Mouse (Mus musculus) midbrain, embryonic 15.5 days (tissue): ENCODE results near the gene Fbxl8. TPM values are rescaled to one million over a fixed set of nuclear protein-coding genes. Genes with fewer than 3 reads are reported as not detected.

ENCODE experiments used
- ATAC-seq: fragments of 200-750 bp; cut with Nextera tagmentation; replicated peaks from 2 replicates; pipeline ENCODE4 v1.8.0; 2017; ENCODE audit warnings: moderate TSS enrichment
- H3K27ac ChIP-seq: fragments of 300-500 bp; sonication (generic); 2 replicates; pipeline ENCODE4 v1.5.1; 2015; ENCODE audit warnings: mild to moderate bottlenecking, inconsistent platforms
- H3K27me3 ChIP-seq: fragments of 300-500 bp; sonication (generic); replicated peaks from 2 replicates; pipeline ENCODE4 v1.6.1; 2015; ENCODE audit warnings: inconsistent platforms
- H3K36me3 ChIP-seq: fragments of 300-500 bp; sonication (generic); replicated peaks from 2 replicates; pipeline ENCODE4 v1.6.1; 2015; ENCODE audit warnings: inconsistent platforms
- H3K4me1 ChIP-seq: fragments of 300-500 bp; sonication (generic); 2 replicates; pipeline ENCODE4 v1.6.1; 2015; ENCODE audit warnings: inconsistent platforms
- H3K4me2 ChIP-seq: fragments of 300-500 bp; sonication (generic); 2 replicates; pipeline ENCODE4 v1.6.1; 2015; ENCODE audit warnings: inconsistent platforms, mild to moderate bottlenecking, moderate library complexity
- H3K4me3 ChIP-seq: fragments of 300-500 bp; sonication (generic); 2 replicates; pipeline ENCODE4 v1.5.1; 2015; ENCODE audit warnings: mild to moderate bottlenecking, inconsistent platforms
- H3K9ac ChIP-seq: fragments of 300-500 bp; sonication (generic); 2 replicates; pipeline ENCODE4 v1.6.1; 2015; ENCODE audit warnings: mild to moderate bottlenecking, inconsistent platforms
- H3K9me3 ChIP-seq: fragments of 300-500 bp; sonication (generic); 2 replicates; pipeline ENCODE4 v1.6.1; 2016; ENCODE audit warnings: inconsistent platforms
- WGBS: fragments of 180-500 bp; shearing (Covaris S2); methylation state at CpG from one replicate; pipeline ENCODE4 v1.1.7; 2015; ENCODE audit warnings: mixed read lengths; 5-methylcytosine and 5-hydroxymethylcytosine counted together
- polyA plus RNA-seq: library from polyadenylated mRNA; unstranded; fragments of >200 nt; fragmentation: Nextera tagmentation; extraction: Ambion mirVana; gene quantifications from 2 replicates; pipeline ENCODE4 v1.2.1, GENCODE M21; 2015

Gene Fbxl8
- polyA plus RNA-seq, 1 experiment from 2014 or later, result 0.99 TPM

DNA sequence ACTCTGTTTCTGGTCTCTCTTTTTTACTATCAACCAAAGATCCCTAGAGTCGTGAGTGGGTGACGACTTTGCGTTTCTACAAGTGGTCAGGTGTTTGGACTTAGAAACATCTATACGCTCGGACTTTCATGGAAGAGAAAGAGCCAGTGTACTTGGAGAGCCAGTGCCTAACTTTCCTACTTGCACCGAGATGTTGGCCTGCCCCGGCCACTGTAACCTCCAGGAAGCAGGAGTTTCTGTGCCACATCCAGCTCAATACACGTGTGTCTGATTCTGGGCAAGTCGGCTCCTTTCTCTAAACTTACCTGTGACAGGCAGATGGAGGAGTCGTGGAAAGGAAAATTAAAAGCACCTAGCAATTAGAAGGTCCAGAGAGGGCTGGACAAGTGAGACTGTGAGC, 11.4 kb downstream of the Fbxl8 start, which contains the start of gene Nol3:
TSS of gene Nol3 (plus strand) at position 301 of the 400 bp plus-strand sequence.
- H3K27me3 ChIP-seq, result peaks cover 79% of the 10 kb centered on the region
- H3K4me3 ChIP-seq, result peak within 1 kb of the TSS; percentile 50
- peaks cover 4% of the 10 kb centered on the region; the same call in 1 of the 2 replicates for H3K36me3 ChIP-seq
- ATAC-seq, result peak; percentile 10
- peak within 1 kb of the TSS; percentile 94 for H3K4me2 ChIP-seq
- peaks cover 30% of the 10 kb centered on the region for H3K4me1 ChIP-seq
- H3K27ac ChIP-seq, result 0 out of 2 replicates have a peak within 1 kb of the TSS, but pooled peaks have one; percentile 17
- WGBS, result 5% methylated on average over 10 of the region's 10 CpGs
- no peaks in the 10 kb centered on the region for H3K9me3 ChIP-seq
- peak within 1 kb of the TSS; percentile 44 for H3K9ac ChIP-seq

GRCm38 (mm10) chr8:105276292-105277120, 12.1 kb downstream of the Fbxl8 start:
- WGBS, result 4% methylated on average over 30 of the region's 30 CpGs
- Histone ChIP-seq H3K9ac (peak overlapping the region; percentile 44), H3K9me3 (no peaks in the 10 kb centered on the region), H3K4me2 (peak overlapping the region; percentile 94), H3K4me1 (peaks cover 28% of the 10 kb centered on the region), H3K36me3 (peaks cover 7% of the 10 kb centered on the region; the same call in 1 of the 2 replicates), H3K4me3 (peak overlapping the region; percentile 50), H3K27ac (0 out of 2 replicates have a peak overlapping the region, but pooled peaks have one; percentile 17), H3K27me3 (peaks cover 72% of the 10 kb centered on the region)
- ATAC-seq, result peak; percentile 56

- Histone ChIP-seq H3K36me3 (peaks cover 24% of the 10 kb centered on the region), H3K9ac (no peak overlapping the region), H3K4me2 (peak overlapping the region; percentile 47), H3K9me3 (no peaks in the 10 kb centered on the region), H3K27ac (no peak overlapping the region), H3K4me1 (peaks cover 28% of the 10 kb centered on the region), H3K4me3 (peak overlapping the region; percentile 21), H3K27me3 (peaks cover 50% of the 10 kb centered on the region)
- WGBS, result 4% methylated on average over 28 of the region's 28 CpGs
- ATAC-seq, result peak; percentile 50
These were observed 14.5 kb downstream of the Fbxl8 start for GRCm38 (mm10) chr8:105278911-105279334.

DNA sequence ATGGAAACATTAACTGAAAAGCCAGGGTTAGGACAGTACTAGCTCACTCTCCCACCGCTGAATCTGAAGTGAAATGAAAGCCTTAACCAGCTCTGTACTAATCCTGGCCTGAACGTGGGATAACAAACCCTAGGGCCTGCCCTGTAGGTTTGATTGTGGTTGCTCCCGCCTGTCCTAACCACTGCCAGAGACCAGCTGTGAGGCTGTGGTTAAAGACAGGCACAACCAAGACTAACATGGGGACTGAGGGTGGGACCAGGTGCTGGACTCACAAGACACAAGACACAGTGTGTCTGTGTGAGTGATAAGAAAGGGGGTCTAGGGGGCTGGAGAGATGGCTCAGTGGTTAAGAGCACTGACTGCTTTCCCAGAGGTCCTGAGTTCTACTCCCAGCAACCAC, 16.1 kb downstream of the Fbxl8 start:
- Histone ChIP-seq H3K4me3 (no peak overlapping the region), H3K27me3 (peaks cover 34% of the 10 kb centered on the region), H3K4me1 (peaks cover 31% of the 10 kb centered on the region), H3K36me3 (peaks cover 24% of the 10 kb centered on the region), H3K4me2 (no peak overlapping the region), H3K9me3 (no peaks in the 10 kb centered on the region), H3K27ac (no peak overlapping the region), H3K9ac (no peak overlapping the region)
- 60% methylated on average over 3 of the region's 3 CpGs for WGBS
- ATAC-seq, result no peak

DNA sequence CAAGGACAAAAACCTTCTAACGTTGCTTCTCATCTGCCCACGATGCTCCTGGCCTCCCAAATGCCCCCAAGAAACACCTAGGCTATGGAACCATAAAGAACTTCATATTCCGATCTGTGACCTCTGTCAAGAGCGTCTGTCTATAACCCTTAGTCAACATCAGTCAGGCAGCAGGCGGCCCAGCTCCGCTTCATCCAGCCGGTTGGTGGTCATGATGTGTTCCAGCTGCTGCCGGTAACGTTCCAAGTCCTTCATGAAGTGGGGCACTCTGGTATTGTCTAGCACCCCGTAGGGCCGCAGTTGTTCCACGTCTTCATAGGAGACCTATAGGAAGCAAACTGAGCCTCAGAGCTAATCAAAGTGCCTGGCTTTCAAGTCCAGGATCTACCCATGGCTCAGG, 17.4 kb downstream of the Fbxl8 start:
- ATAC-seq, result no peak
- H3K4me3 ChIP-seq, result no peak overlapping the region
- no peak overlapping the region for H3K27ac ChIP-seq
- H3K4me2 ChIP-seq, result no peak overlapping the region
- H3K27me3 ChIP-seq, result peaks cover 24% of the 10 kb centered on the region
- no peak overlapping the region for H3K9ac ChIP-seq
- peaks cover 31% of the 10 kb centered on the region for H3K4me1 ChIP-seq
- H3K9me3 ChIP-seq, result no peaks in the 10 kb centered on the region
- 87% methylated on average over 12 of the region's 12 CpGs for WGBS
- peaks cover 24% of the 10 kb centered on the region for H3K36me3 ChIP-seq

- Histone ChIP-seq H3K36me3 (peaks cover 24% of the 10 kb centered on the region), H3K27me3 (peaks cover 20% of the 10 kb centered on the region), H3K9ac (no peak overlapping the region), H3K27ac (no peak overlapping the region), H3K9me3 (no peaks in the 10 kb centered on the region), H3K4me1 (peaks cover 32% of the 10 kb centered on the region), H3K4me2 (no peak overlapping the region), H3K4me3 (no peak overlapping the region)
- WGBS, result 88% methylated on average over 4 of the region's 4 CpGs
- ATAC-seq, result no peak
These were observed 17.8 kb downstream of the Fbxl8 start for GRCm38 (mm10) chr8:105282239-105282638.

DNA sequence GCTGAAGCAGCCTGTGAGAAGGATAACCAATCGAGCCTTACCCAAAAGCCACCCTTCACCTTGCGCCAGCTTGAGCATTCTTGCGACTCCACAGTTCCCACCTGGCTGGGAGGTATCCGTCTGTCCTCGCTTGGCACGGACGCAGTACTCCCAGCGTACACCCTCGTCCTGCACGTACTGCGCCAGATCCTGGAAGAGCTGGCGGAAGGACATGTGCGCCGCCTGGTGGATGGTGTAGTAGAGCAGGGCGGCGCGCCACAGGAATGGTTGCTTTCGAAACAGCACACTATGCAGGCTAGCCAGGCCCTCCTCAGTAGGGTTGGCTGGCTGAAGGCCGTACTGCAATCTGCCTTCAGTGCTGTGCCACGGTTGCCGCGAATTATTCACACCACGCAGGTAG, 18.6 kb downstream of the Fbxl8 start:
- 32% methylated on average over 23 of the region's 23 CpGs for WGBS

DNA sequence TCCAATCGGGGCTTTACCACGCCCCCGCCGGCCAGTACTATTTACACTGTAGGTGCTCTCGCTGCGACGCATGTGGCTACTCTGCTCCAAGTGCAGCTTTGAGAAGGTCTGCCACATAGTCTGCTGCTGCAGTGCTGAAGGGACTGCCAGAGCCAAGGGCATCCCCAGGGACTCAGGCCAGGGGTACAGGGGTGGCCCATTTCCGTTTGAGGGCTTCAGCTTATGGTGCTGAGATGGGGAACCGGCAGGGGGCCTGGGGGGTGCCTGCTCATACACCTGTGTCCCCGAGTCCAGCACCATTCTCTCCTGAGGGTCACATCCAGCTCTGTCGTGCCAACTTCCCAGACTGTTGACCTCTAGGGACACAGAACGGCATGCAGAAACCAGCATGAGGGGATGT, 21.1 kb downstream of the Fbxl8 start:
- 0 out of 2 replicates have a peak overlapping the region, but pooled peaks have one; percentile 70 for H3K4me2 ChIP-seq
- H3K9ac ChIP-seq, result no peak overlapping the region

More for the DNA sequence above, 18.6 kb downstream of the Fbxl8 start:
- Histone ChIP-seq H3K4me1 (peaks cover 41% of the 10 kb centered on the region), H3K27ac (no peak overlapping the region), H3K4me3 (no peak overlapping the region), H3K27me3 (peaks cover 17% of the 10 kb centered on the region), H3K9me3 (no peaks in the 10 kb centered on the region), H3K36me3 (peaks cover 24% of the 10 kb centered on the region), H3K9ac (no peak overlapping the region), H3K4me2 (no peak overlapping the region)
- no peak for ATAC-seq

DNA sequence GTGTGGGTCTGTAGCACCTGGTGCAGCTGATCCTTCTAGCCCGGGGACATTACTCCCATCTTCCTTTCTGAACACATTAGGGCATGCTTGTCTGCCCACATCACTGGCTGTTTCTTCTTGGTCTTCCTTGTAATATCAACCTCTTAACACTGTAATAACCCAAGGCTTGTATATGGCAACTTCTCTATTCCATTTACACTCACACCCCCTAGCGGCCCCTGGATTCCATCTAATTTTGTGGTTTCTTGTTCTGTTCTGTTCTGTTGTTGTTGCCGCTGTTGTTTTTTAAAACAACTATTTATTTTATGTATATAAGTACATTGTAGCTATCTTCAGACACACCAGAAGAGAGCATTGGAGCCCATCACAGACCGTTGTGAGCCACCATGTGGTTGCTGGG, 22.5 kb downstream of the Fbxl8 start:
- no peaks in the 10 kb centered on the region for H3K9me3 ChIP-seq
- peak overlapping the region; percentile 70 for H3K4me2 ChIP-seq
- H3K4me1 ChIP-seq, result peaks cover 51% of the 10 kb centered on the region
- no peak overlapping the region for H3K27ac ChIP-seq
- peaks cover 14% of the 10 kb centered on the region for H3K36me3 ChIP-seq
- WGBS, result 92% methylated on average over 4 of the region's 4 CpGs
- H3K27me3 ChIP-seq, result no peaks in the 10 kb centered on the region
- H3K9ac ChIP-seq, result 0 out of 2 replicates have a peak overlapping the region, but pooled peaks have one; percentile 17
- ATAC-seq, result no peak
- 0 out of 2 replicates have a peak overlapping the region, but pooled peaks have one; percentile 62 for H3K4me3 ChIP-seq

More for the DNA sequence above, 21.1 kb downstream of the Fbxl8 start:
- peaks cover 20% of the 10 kb centered on the region for H3K36me3 ChIP-seq
- no peaks in the 10 kb centered on the region for H3K27me3 ChIP-seq
- H3K4me3 ChIP-seq, result no peak overlapping the region
- H3K4me1 ChIP-seq, result peaks cover 45% of the 10 kb centered on the region
- H3K9me3 ChIP-seq, result no peaks in the 10 kb centered on the region
- ATAC-seq, result no peak
- H3K27ac ChIP-seq, result no peak overlapping the region
- WGBS, result 46% methylated on average over 12 of the region's 12 CpGs

DNA sequence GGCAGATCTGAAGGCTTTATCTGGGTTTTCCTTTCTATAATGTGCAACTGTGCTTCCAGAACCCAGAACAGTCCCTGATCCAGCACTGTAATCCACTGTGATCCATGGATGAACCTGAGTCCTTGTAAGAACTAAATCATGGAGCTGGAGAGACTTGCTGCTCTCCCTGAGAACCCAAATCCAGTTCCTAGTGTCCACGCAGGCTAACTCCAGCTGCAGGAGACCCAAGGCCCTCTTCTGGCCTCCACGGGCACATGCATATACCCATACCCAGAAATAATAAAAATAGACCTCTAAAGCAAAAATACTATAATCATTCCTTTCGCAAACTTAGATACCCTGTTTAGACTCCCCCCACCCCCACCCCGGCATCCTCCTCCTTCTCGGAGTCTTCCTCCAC, 23.8 kb downstream of the Fbxl8 start:
- no peak for ATAC-seq
- Histone ChIP-seq H3K9ac (peak overlapping the region; percentile 68), H3K4me1 (peaks cover 51% of the 10 kb centered on the region), H3K36me3 (peaks cover 5% of the 10 kb centered on the region; the same call in 1 of the 2 replicates), H3K9me3 (no peaks in the 10 kb centered on the region), H3K27ac (peak overlapping the region; percentile 94; the same call in 1 of the 2 replicates), H3K4me3 (peak overlapping the region; percentile 62), H3K27me3 (no peaks in the 10 kb centered on the region), H3K4me2 (peak overlapping the region; percentile 70)
- WGBS, result 82% methylated on average over 5 of the region's 5 CpGs

DNA sequence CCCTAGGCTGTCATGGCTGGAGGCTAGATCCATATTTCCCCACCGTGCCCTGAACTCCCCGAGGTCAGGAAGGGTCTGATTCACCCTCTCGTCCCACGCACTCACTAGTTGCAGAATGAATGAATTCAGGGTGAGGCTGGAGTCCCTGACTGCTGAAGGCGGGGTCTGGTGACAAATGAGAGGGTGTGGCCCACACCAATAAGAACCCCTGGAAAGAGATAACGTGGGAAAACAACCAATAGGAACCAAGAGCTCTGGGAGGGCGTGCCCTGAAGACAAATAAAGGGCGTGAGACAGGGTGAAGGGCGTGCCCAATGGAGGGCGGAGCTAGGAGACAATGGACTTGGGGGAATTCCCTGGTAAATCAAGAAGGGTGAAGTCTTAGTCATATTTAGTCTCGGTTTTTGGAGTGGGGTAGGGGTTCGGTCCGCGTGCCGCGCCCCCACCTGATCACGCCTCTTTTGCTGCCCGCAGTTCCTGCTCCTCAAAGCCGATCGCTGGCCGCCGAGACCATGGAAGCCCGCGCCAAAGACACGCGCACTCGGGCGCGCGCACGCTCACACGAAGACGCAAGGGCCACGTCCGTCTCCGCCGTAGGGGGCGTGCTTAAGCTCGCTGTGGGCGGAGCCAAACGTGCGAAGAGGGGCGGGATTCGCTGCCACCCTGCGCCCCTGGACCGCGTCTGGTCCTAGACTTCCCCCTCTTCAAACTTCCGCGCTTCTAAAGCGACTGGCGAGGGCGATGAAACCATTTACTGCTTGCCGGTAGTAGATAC, 24.7 kb downstream of the Fbxl8 start:
- Histone ChIP-seq H3K9me3 (no peaks in the 10 kb centered on the region), H3K4me2 (peak overlapping the region; percentile 70), H3K9ac (peak overlapping the region; percentile 68), H3K36me3 (no peaks in the 10 kb centered on the region; the same call in 1 of the 2 replicates), H3K4me3 (peak overlapping the region; percentile 62), H3K4me1 (peaks cover 51% of the 10 kb centered on the region), H3K27me3 (no peaks in the 10 kb centered on the region), H3K27ac (peak overlapping the region; percentile 94)
- peak; percentile 92 for ATAC-seq
- WGBS, result under 1% methylated on average over 53 of the region's 53 CpGs
